Mouse (Mus musculus) hindbrain, embryonic 12.5 days (tissue): ENCODE data around the gene Tssc4. TPM values are rescaled to one million over a fixed set of nuclear protein-coding genes. Genes with fewer than 3 reads are reported as not detected.

ENCODE experiments used
- ATAC-seq: fragments of 200-750 bp; cut with Nextera tagmentation; 2 replicates; pipeline ENCODE4 v1.8.0; 2017; ENCODE audit warnings: moderate TSS enrichment; ENCODE audit not compliant: low FRiP score
- H3K27ac ChIP-seq: fragments of 300-500 bp; sonication (generic); 2 replicates; pipeline ENCODE4 v1.5.1; 2016; ENCODE audit warnings: mild to moderate bottlenecking
- H3K27me3 ChIP-seq: fragments of 300-500 bp; sonication (generic); 2 replicates; pipeline ENCODE4 v1.6.1; 2016; ENCODE audit warnings: mild to moderate bottlenecking
- H3K36me3 ChIP-seq: fragments of 300-500 bp; sonication (generic); 2 replicates; pipeline ENCODE4 v1.6.1; 2016; ENCODE audit warnings: mild to moderate bottlenecking
- H3K4me1 ChIP-seq: fragments of 300-500 bp; sonication (generic); 2 replicates; pipeline ENCODE4 v1.6.1; 2016
- H3K4me2 ChIP-seq: fragments of 300-500 bp; sonication (generic); replicated peaks from 2 replicates; pipeline ENCODE4 v1.6.1; 2016; ENCODE audit warnings: mild to moderate bottlenecking
- H3K4me3 ChIP-seq: fragments of 300-500 bp; sonication (generic); 2 replicates; pipeline ENCODE4 v1.5.1; 2016; ENCODE audit warnings: mild to moderate bottlenecking
- H3K9ac ChIP-seq: fragments of 300-500 bp; sonication (generic); 2 replicates; pipeline ENCODE4 v1.6.1; 2016; ENCODE audit warnings: mild to moderate bottlenecking, moderate library complexity
- H3K9me3 ChIP-seq: fragments of 300-500 bp; sonication (generic); replicated peaks from 2 replicates; pipeline ENCODE4 v1.6.1; 2016; ENCODE audit warnings: mild to moderate bottlenecking
- WGBS: fragments of 180-500 bp; shearing (Covaris S2); methylation state at CpG from one replicate; pipeline ENCODE4 v1.1.7; 2016; 5-methylcytosine and 5-hydroxymethylcytosine counted together
- polyA plus RNA-seq: library from polyadenylated mRNA; unstranded; fragments of >200 nt; fragmentation: Nextera tagmentation; extraction: Ambion mirVana; gene quantifications from 2 replicates; pipeline ENCODE4 v1.2.1, GENCODE M21; 2016

The Tssc4 gene
- polyA plus RNA-seq, result 83.3 and 88.7 TPM in 2 replicates

DNA sequence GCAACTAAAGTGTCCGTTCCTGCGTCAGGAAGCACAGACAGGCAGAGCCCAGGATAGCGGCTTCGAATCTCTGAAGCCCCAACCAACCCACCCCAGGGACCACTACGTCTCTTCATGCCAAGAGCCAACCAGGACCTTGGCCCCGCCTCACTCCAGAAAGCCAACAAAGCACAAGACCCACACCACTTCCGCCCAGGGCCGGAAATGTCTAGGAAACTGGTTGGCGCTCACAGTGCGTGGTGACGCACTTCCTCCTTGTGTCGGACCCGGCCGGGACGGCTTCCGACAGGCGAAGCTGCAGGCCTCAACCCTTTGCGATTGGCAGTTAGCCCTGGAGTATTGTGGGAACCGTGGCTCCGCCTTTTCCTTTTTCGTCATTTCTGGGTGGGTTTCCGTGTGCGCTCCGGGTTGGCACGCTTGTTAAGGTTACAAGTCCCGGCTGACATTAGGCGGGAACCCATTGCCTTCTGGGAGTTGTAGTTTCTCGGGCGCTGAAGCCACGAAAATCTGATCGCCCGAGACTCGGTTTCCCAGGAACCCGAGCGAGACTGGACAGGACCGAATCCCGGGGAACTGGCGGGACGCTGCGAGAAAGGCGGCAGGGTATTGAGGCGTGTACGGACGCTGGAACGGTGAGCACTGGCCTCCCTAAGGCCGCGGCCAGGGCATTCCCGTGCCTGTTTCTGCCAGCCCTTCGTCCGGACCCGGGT, at the start of gene Tssc4:
Tssc4 (plus strand) TSS at position 368 of the 710 bp plus-strand sequence.
- Histone ChIP-seq H3K9me3 (no peaks in the 10 kb centered on the region), H3K4me3 (peak within 1 kb of the TSS; percentile 88), H3K4me2 (peak within 1 kb of the TSS; percentile 100), H3K9ac (peak within 1 kb of the TSS; percentile 91), H3K4me1 (peaks cover 32% of the 10 kb centered on the region), H3K36me3 (peaks cover 45% of the 10 kb centered on the region), H3K27me3 (no peaks in the 10 kb centered on the region), H3K27ac (peak within 1 kb of the TSS; percentile 97)
- WGBS, result under 1% methylated on average over 51 of the region's 51 CpGs
- ATAC-seq, result peak; percentile 97

DNA sequence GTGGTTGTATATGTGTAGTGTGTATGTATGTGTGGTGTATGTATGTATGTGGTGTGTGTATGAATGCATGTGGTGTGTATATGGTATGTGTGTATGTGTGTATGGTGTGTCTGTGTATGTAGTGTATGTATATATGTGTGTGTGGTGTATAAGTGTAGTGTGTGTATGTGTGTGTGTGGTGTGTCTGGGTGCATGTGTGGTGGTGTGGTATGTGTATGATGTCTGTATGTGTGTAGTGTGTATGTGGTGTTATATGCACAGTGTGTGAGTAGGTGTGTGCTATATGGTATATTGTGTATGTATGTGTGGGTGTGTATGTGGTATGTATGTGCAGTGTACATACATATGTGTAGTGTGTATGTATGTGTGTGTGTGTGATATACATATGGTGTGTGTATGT, 49.0 kb upstream of the Tssc4 start:
- no peak overlapping the region for H3K4me2 ChIP-seq
- no peaks in the 10 kb centered on the region for H3K9me3 ChIP-seq
- H3K4me3 ChIP-seq, result no peak overlapping the region
- no peaks in the 10 kb centered on the region for H3K27me3 ChIP-seq
- no peak overlapping the region for H3K9ac ChIP-seq
- no peak for ATAC-seq
- H3K36me3 ChIP-seq, result no peaks in the 10 kb centered on the region
- no peak overlapping the region for H3K27ac ChIP-seq
- peaks cover 7% of the 10 kb centered on the region for H3K4me1 ChIP-seq

GRCm38 (mm10) chr7:143020764-143021163, 48.3 kb upstream of the Tssc4 start:
- no peak overlapping the region for H3K4me3 ChIP-seq
- no peak overlapping the region for H3K4me2 ChIP-seq
- no peaks in the 10 kb centered on the region for H3K27me3 ChIP-seq
- ATAC-seq, result no peak
- H3K27ac ChIP-seq, result no peak overlapping the region
- peaks cover 6% of the 10 kb centered on the region for H3K4me1 ChIP-seq
- no peaks in the 10 kb centered on the region for H3K9me3 ChIP-seq
- 78% methylated on average over 3 of the region's 3 CpGs for WGBS
- H3K36me3 ChIP-seq, result no peaks in the 10 kb centered on the region
- H3K9ac ChIP-seq, result no peak overlapping the region

DNA sequence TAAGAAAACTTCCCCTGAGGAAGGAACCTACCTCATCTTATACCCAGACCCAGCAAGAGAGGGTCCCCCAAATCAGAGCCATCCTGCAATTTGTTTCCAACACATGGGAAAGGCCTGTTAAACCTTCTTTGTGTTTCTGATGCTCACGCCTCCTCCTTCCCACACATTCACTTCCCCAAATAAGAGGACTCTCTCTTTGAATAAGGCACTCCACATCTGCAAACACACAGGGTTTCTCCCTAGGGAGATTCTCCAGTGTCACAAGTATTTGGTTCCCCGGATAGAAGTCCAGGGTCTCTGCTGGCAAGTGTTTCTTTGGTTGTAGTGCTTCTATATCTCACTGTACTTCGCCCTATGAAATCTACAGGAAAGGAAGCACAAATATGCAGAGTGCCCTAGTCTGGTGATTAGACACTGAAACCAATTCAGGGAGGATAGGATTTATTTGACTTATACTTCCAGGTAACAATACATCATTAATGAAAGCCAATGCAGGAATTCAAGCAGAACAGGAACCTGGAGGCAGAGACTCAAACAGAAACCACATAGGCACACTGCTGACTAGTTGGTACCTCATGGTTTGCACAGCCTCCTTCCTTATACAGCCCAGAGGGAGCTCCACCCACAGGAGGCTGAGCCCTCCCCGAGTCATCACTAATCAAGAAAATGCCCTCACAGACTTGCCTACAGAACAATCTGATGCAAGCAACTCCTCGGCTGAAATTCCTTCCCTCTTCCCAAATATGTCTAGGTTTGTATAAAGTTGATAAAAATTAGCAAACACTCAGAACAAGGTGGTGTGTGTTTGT, 47.5 kb upstream of the Tssc4 start:
- no peak overlapping the region for H3K4me2 ChIP-seq
- H3K9ac ChIP-seq, result no peak overlapping the region
- H3K27ac ChIP-seq, result no peak overlapping the region
- H3K4me1 ChIP-seq, result no peaks in the 10 kb centered on the region; the same call in 1 of the 2 replicates
- whole genome bisulfite sequencing, result 70% methylated on average over 5 of the region's 5 CpGs
- H3K36me3 ChIP-seq, result no peaks in the 10 kb centered on the region
- H3K4me3 ChIP-seq, result no peak overlapping the region
- ATAC-seq, result no peak
- no peaks in the 10 kb centered on the region for H3K27me3 ChIP-seq
- no peaks in the 10 kb centered on the region for H3K9me3 ChIP-seq

DNA sequence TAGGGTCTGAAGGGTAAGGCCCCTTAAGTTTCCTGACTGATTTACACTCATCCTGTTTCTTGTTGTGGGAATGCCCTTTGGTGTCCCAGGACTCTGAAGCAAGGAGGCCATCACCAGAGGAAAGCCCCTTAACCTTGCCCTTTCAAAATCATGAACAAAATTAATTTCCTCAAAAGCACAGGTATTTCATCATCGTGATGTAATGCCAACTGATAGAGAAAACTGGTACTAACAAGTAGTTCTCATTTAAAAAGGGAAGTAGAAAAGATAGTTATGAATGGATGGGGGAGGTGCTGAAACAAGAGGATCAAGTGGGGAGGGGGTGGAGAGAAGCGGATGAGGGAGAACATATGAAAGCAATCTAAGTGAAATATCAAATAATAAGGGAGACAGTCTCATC, 45.5 kb upstream of the Tssc4 start:
- Histone ChIP-seq H3K9me3 (no peaks in the 10 kb centered on the region), H3K36me3 (no peaks in the 10 kb centered on the region), H3K9ac (no peak overlapping the region), H3K27me3 (no peaks in the 10 kb centered on the region), H3K4me3 (no peak overlapping the region), H3K4me1 (no peaks in the 10 kb centered on the region), H3K4me2 (no peak overlapping the region), H3K27ac (no peak overlapping the region)
- no peak for ATAC-seq
- 85% methylated on average over 2 of the region's 2 CpGs for WGBS

- H3K4me3 ChIP-seq, result no peak overlapping the region
- WGBS, result 91% methylated on average over 1 of the region's 1 CpGs
- H3K9me3 ChIP-seq, result no peaks in the 10 kb centered on the region
- H3K27ac ChIP-seq, result no peak overlapping the region
- H3K4me1 ChIP-seq, result no peaks in the 10 kb centered on the region
- no peaks in the 10 kb centered on the region for H3K27me3 ChIP-seq
- no peak for ATAC-seq
- no peak overlapping the region for H3K4me2 ChIP-seq
- H3K36me3 ChIP-seq, result no peaks in the 10 kb centered on the region
- H3K9ac ChIP-seq, result no peak overlapping the region
These were observed 44.8 kb upstream of the Tssc4 start for GRCm38 (mm10) chr7:143024293-143024692.

GRCm38 (mm10) chr7:143025496-143025895, 43.6 kb upstream of the Tssc4 start:
- no peak overlapping the region for H3K9ac ChIP-seq
- no peaks in the 10 kb centered on the region for H3K27me3 ChIP-seq
- no peak overlapping the region for H3K27ac ChIP-seq
- WGBS, result 93% methylated on average over 3 of the region's 3 CpGs
- no peak overlapping the region for H3K4me3 ChIP-seq
- no peaks in the 10 kb centered on the region for H3K4me1 ChIP-seq
- H3K36me3 ChIP-seq, result no peaks in the 10 kb centered on the region
- no peaks in the 10 kb centered on the region for H3K9me3 ChIP-seq
- no peak overlapping the region for H3K4me2 ChIP-seq
- no peak for ATAC-seq

GRCm38 (mm10) chr7:143027196-143027595, 41.9 kb upstream of the Tssc4 start:
- Histone ChIP-seq H3K4me1 (no peaks in the 10 kb centered on the region), H3K36me3 (no peaks in the 10 kb centered on the region), H3K27me3 (no peaks in the 10 kb centered on the region), H3K9me3 (no peaks in the 10 kb centered on the region), H3K27ac (no peak overlapping the region), H3K9ac (no peak overlapping the region), H3K4me3 (no peak overlapping the region), H3K4me2 (no peak overlapping the region)
- no peak for ATAC-seq
- WGBS, result 93% methylated on average over 4 of the region's 4 CpGs

GRCm38 (mm10) chr7:143031816-143032215, 37.2 kb upstream of the Tssc4 start:
- H3K4me3 ChIP-seq, result no peak overlapping the region
- no peak overlapping the region for H3K9ac ChIP-seq
- no peak overlapping the region for H3K27ac ChIP-seq
- no peak overlapping the region for H3K4me2 ChIP-seq
- ATAC-seq, result no peak
- H3K9me3 ChIP-seq, result no peaks in the 10 kb centered on the region
- H3K27me3 ChIP-seq, result no peaks in the 10 kb centered on the region
- no peaks in the 10 kb centered on the region for H3K4me1 ChIP-seq
- 96% methylated on average over 1 of the region's 1 CpGs for WGBS
- peaks cover 7% of the 10 kb centered on the region for H3K36me3 ChIP-seq

DNA sequence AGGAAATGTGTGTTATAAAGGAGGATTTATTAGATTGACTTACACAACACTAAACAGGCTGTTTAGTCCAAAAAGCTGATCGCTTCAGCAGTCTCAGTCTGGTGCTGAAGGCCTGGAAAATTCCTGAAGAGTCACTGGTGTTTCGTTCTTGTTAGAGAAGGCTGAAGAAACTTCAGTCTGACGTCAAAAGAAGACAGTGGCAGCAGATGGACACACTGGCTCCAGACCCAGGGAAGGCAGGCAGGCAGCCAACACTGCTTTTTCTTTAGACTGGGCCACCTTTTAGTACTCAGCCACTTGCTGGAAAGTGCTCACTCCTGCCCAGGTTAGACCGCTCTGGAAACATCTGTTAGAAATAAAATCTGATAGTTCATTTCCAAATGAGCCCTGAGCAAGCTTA, 35.5 kb upstream of the Tssc4 start:
- H3K36me3 ChIP-seq, result peaks cover 7% of the 10 kb centered on the region
- 92% methylated on average over 4 of the region's 4 CpGs for WGBS
- no peak overlapping the region for H3K4me3 ChIP-seq
- H3K27ac ChIP-seq, result no peak overlapping the region
- ATAC-seq, result no peak
- H3K9me3 ChIP-seq, result no peaks in the 10 kb centered on the region
- no peak overlapping the region for H3K9ac ChIP-seq
- H3K4me1 ChIP-seq, result no peaks in the 10 kb centered on the region
- H3K27me3 ChIP-seq, result no peaks in the 10 kb centered on the region
- H3K4me2 ChIP-seq, result no peak overlapping the region

GRCm38 (mm10) chr7:143034112-143034511, 34.9 kb upstream of the Tssc4 start:
- Histone ChIP-seq H3K4me1 (no peaks in the 10 kb centered on the region), H3K27me3 (no peaks in the 10 kb centered on the region), H3K9me3 (no peaks in the 10 kb centered on the region), H3K9ac (no peak overlapping the region), H3K4me2 (no peak overlapping the region), H3K4me3 (no peak overlapping the region), H3K36me3 (peaks cover 7% of the 10 kb centered on the region), H3K27ac (no peak overlapping the region)
- no peak for ATAC-seq
- WGBS, result 90% methylated on average over 2 of the region's 2 CpGs

DNA sequence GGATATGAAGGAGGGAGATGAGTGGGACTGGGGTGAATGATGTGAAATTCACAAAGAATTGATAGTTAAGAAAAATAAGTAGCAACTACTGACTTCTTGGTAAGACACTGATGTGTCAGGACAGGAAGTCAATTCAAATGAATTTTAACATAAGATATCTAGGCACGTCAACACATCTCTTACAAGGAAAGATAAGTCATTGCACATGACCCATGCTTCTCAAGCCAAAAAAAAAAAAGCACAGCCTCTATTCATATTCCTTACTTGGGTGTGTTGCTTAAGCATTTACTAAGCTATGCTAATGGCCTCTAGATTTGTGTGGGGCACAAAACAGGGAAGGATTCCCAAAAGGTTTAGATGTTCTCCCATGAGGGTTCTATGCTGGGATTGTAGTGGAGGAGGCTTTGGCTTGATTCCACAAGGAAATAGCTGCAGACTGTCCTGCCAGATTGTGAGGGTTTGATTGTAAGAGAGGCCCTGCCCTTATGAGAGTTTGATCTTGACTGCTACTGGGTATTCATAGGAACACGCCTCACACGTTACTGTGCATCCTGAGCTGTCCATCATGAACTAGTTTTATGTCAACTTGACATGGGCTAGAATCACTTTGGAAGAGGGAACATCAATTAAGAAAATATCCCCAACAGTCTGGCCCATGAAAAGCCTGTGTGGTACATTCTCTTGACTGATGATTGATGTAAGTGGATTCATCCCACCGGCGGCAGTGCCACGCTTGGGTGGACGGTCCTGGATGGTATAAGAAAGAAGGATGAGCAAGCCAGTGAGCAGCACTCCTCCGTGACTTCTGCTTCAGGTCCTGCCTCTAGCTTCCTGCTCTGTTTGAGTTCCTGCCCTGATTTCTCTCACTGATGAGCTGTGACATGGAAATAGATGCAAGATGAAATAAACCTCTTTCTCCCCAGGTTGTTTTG, 34.3 kb upstream of the Tssc4 start:
- Histone ChIP-seq H3K27ac (no peak overlapping the region), H3K9ac (no peak overlapping the region), H3K4me2 (no peak overlapping the region), H3K4me3 (no peak overlapping the region), H3K27me3 (no peaks in the 10 kb centered on the region), H3K4me1 (no peaks in the 10 kb centered on the region), H3K36me3 (peaks cover 7% of the 10 kb centered on the region), H3K9me3 (no peaks in the 10 kb centered on the region)
- WGBS, result 91% methylated on average over 8 of the region's 8 CpGs
- no peak for ATAC-seq
